Mouse (Mus musculus) hindbrain, embryonic 16.5 days (tissue): ENCODE results near the gene Mgp. TPM values are rescaled to one million over a fixed set of nuclear protein-coding genes. Genes with fewer than 3 reads are reported as not detected.

Experiments
- ATAC-seq: fragments of 200-750 bp; cut with Nextera tagmentation; 2 replicates; pipeline ENCODE4 v1.8.0; 2017; ENCODE audit warnings: moderate TSS enrichment, moderate library complexity
- H3K27ac ChIP-seq: fragments of 300-500 bp; sonication (generic); 2 replicates; pipeline ENCODE4 v1.5.1; 2014; ENCODE audit warnings: low read depth, mild to moderate bottlenecking, control low read depth, low read length, moderate library complexity
- H3K27me3 ChIP-seq: fragments of 300-500 bp; sonication (generic); replicated peaks from 2 replicates; pipeline ENCODE4 v1.6.1; 2014; ENCODE audit warnings: low read length; ENCODE audit not compliant: control insufficient read depth, insufficient read depth
- H3K36me3 ChIP-seq: fragments of 300-500 bp; sonication (generic); 2 replicates; pipeline ENCODE4 v1.6.1; 2014; ENCODE audit warnings: mild to moderate bottlenecking, low read length, moderate library complexity, mixed read lengths; ENCODE audit not compliant: control insufficient read depth, insufficient read depth
- H3K4me1 ChIP-seq: fragments of 300-500 bp; sonication (generic); 2 replicates; pipeline ENCODE4 v1.6.1; 2014; ENCODE audit warnings: low read depth, low read length; ENCODE audit not compliant: control insufficient read depth, insufficient read depth
- H3K4me2 ChIP-seq: fragments of 300-500 bp; sonication (generic); 2 replicates; pipeline ENCODE4 v1.6.1; 2014; ENCODE audit warnings: mild to moderate bottlenecking, low read length, control low read depth, moderate library complexity
- H3K4me3 ChIP-seq: fragments of 300-500 bp; sonication (generic); 2 replicates; pipeline ENCODE4 v1.5.1; 2014; ENCODE audit warnings: mild to moderate bottlenecking, low read length, control low read depth, moderate library complexity
- H3K9ac ChIP-seq: fragments of 300-500 bp; sonication (generic); 2 replicates; pipeline ENCODE4 v1.6.1; 2014; ENCODE audit warnings: low read depth, mild to moderate bottlenecking, control low read depth, low read length, moderate library complexity
- H3K9me3 ChIP-seq: fragments of 300-500 bp; sonication (generic); 2 replicates; pipeline ENCODE4 v1.6.1; 2014; ENCODE audit warnings: mild to moderate bottlenecking, low read length, moderate library complexity; ENCODE audit not compliant: control insufficient read depth
- WGBS: fragments of 180-500 bp; shearing (Covaris S2); extraction: QIAGEN DNeasy Blood & Tissue Kit; methylation state at CpG from one replicate; pipeline ENCODE4 v1.1.7; 2014; 5-methylcytosine and 5-hydroxymethylcytosine counted together
- polyA plus RNA-seq: library from polyadenylated mRNA; unstranded; fragments of >200 nt; fragmentation: Nextera tagmentation; extraction: Ambion mirVana; gene quantifications from 2 replicates; pipeline ENCODE4 v1.2.1, GENCODE M21; 2015

The Mgp gene
- 28.6 and 31.5 TPM in 2 replicates for polyA plus RNA-seq

GRCm38 (mm10) chr6:136875670-136876069 is at the start of gene Mgp:
TSS of gene Mgp (minus strand) at chr6:136875823.
- ATAC-seq, result no peak
- H3K9me3 ChIP-seq, result no peaks in the 10 kb centered on the region
- no peaks in the 10 kb centered on the region for H3K27me3 ChIP-seq
- no peak within 1 kb of the TSS for H3K4me3 ChIP-seq
- no peaks in the 10 kb centered on the region; the same call in 1 of the 2 replicates for H3K4me1 ChIP-seq
- peak within 1 kb of the TSS; percentile 23 for H3K4me2 ChIP-seq
- H3K36me3 ChIP-seq, result no peaks in the 10 kb centered on the region
- H3K27ac ChIP-seq, result no peak within 1 kb of the TSS
- 65% methylated on average over 9 of the region's 9 CpGs for WGBS
- no peak within 1 kb of the TSS for H3K9ac ChIP-seq

- H3K4me1 ChIP-seq, result no peaks in the 10 kb centered on the region
- no peaks in the 10 kb centered on the region for H3K36me3 ChIP-seq
- H3K27ac ChIP-seq, result no peak overlapping the region
- H3K4me2 ChIP-seq, result no peak overlapping the region
- H3K27me3 ChIP-seq, result no peaks in the 10 kb centered on the region
- no peaks in the 10 kb centered on the region for H3K9me3 ChIP-seq
- ATAC-seq, result no peak
- WGBS, result 73% methylated on average over 8 of the region's 8 CpGs
- H3K9ac ChIP-seq, result no peak overlapping the region
- H3K4me3 ChIP-seq, result no peak overlapping the region
These were observed 49.4 kb upstream of the Mgp start for GRCm38 (mm10) chr6:136925049-136925448.

- H3K36me3 ChIP-seq, result no peaks in the 10 kb centered on the region
- no peaks in the 10 kb centered on the region for H3K9me3 ChIP-seq
- H3K27me3 ChIP-seq, result no peaks in the 10 kb centered on the region
- no peak within 1 kb of the TSS for H3K4me2 ChIP-seq
- no peak within 1 kb of the TSS for H3K4me3 ChIP-seq
- no peak within 1 kb of the TSS for H3K9ac ChIP-seq
- no peak for ATAC-seq
- WGBS, result 84% methylated on average over 8 of the region's 8 CpGs
- H3K27ac ChIP-seq, result no peak within 1 kb of the TSS
- no peaks in the 10 kb centered on the region for H3K4me1 ChIP-seq
These were observed 47.9 kb upstream of the Mgp start, which contains the start of gene Pde6h for GRCm38 (mm10) chr6:136923532-136923931. TSS of gene Pde6h (plus strand) at chr6:136923832.

GRCm38 (mm10) chr6:136922871-136923270 is 47.2 kb upstream of the Mgp start:
- H3K36me3 ChIP-seq, result no peaks in the 10 kb centered on the region
- H3K9me3 ChIP-seq, result no peaks in the 10 kb centered on the region
- no peak overlapping the region for H3K9ac ChIP-seq
- H3K4me2 ChIP-seq, result no peak overlapping the region
- H3K27ac ChIP-seq, result no peak overlapping the region
- no peaks in the 10 kb centered on the region for H3K4me1 ChIP-seq
- 89% methylated on average over 7 of the region's 7 CpGs for WGBS
- no peak for ATAC-seq
- no peaks in the 10 kb centered on the region for H3K27me3 ChIP-seq
- H3K4me3 ChIP-seq, result no peak overlapping the region

- ATAC-seq, result no peak
- Histone ChIP-seq H3K9me3 (no peaks in the 10 kb centered on the region), H3K4me3 (no peak within 1 kb of the TSS), H3K4me1 (no peaks in the 10 kb centered on the region), H3K36me3 (no peaks in the 10 kb centered on the region), H3K4me2 (no peak within 1 kb of the TSS), H3K27ac (no peak within 1 kb of the TSS), H3K9ac (no peak within 1 kb of the TSS), H3K27me3 (no peaks in the 10 kb centered on the region)
- 85% methylated on average over 5 of the region's 5 CpGs for WGBS
These were observed 46.5 kb upstream of the Mgp start, which contains the start of gene Erp27 for GRCm38 (mm10) chr6:136922080-136922479. TSS of gene Erp27 (minus strand) at chr6:136922180.

- Histone ChIP-seq H3K4me2 (no peak overlapping the region), H3K4me3 (no peak overlapping the region), H3K4me1 (no peaks in the 10 kb centered on the region), H3K27me3 (no peaks in the 10 kb centered on the region), H3K9me3 (no peaks in the 10 kb centered on the region), H3K36me3 (no peaks in the 10 kb centered on the region), H3K9ac (no peak overlapping the region), H3K27ac (no peak overlapping the region)
- 72% methylated on average over 7 of the region's 7 CpGs for WGBS
- no peak for ATAC-seq
These were observed 46.0 kb upstream of the Mgp start for GRCm38 (mm10) chr6:136921601-136922000.

- Histone ChIP-seq H3K27ac (no peak overlapping the region), H3K4me3 (no peak overlapping the region), H3K27me3 (no peaks in the 10 kb centered on the region), H3K36me3 (no peaks in the 10 kb centered on the region), H3K9me3 (no peaks in the 10 kb centered on the region), H3K4me1 (no peaks in the 10 kb centered on the region), H3K9ac (no peak overlapping the region), H3K4me2 (no peak overlapping the region)
- WGBS, result 50% methylated on average over 16 of the region's 16 CpGs
- ATAC-seq, result peak; percentile 37; the same call in 1 of the 2 replicates
These were observed 45.0 kb upstream of the Mgp start for GRCm38 (mm10) chr6:136920320-136921257.

GRCm38 (mm10) chr6:136917885-136918284 is 42.3 kb upstream of the Mgp start:
- no peak overlapping the region for H3K27ac ChIP-seq
- WGBS, result 7% methylated on average over 2 of the region's 2 CpGs
- no peaks in the 10 kb centered on the region for H3K36me3 ChIP-seq
- H3K9ac ChIP-seq, result no peak overlapping the region
- H3K27me3 ChIP-seq, result no peaks in the 10 kb centered on the region
- no peak for ATAC-seq
- H3K4me2 ChIP-seq, result no peak overlapping the region
- peaks cover 8% of the 10 kb centered on the region for H3K4me1 ChIP-seq
- no peak overlapping the region for H3K4me3 ChIP-seq
- no peaks in the 10 kb centered on the region; the same call in 1 of the 2 replicates for H3K9me3 ChIP-seq

GRCm38 (mm10) chr6:136915721-136916395 is 40.2 kb upstream of the Mgp start:
- no peak overlapping the region for H3K4me2 ChIP-seq
- no peak overlapping the region for H3K9ac ChIP-seq

More at GRCm38 (mm10) chr6:136915721-136916395, 40.2 kb upstream of the Mgp start:
- H3K4me3 ChIP-seq, result no peak overlapping the region
- H3K27ac ChIP-seq, result no peak overlapping the region
- WGBS, result 80% methylated on average over 8 of the region's 8 CpGs
- no peaks in the 10 kb centered on the region; the same call in 1 of the 2 replicates for H3K9me3 ChIP-seq
- peaks cover 8% of the 10 kb centered on the region for H3K4me1 ChIP-seq
- ATAC-seq, result no peak
- no peaks in the 10 kb centered on the region for H3K27me3 ChIP-seq
- no peaks in the 10 kb centered on the region for H3K36me3 ChIP-seq
